Mouse (Mus musculus): Measurements from ENCODE around the gene Clpx. TPM values are rescaled to one million over a fixed set of nuclear protein-coding genes. Genes with fewer than 3 reads are reported as not detected.
"Not testable (repeated sequence)": the region's sequence is repeated elsewhere in the genome, so short reads cannot be mapped to it uniquely, and the experiment has no call there.

Gene Clpx
- total RNA-seq, 1 experiment from 2014 or later = 38.0 TPM

DNA sequence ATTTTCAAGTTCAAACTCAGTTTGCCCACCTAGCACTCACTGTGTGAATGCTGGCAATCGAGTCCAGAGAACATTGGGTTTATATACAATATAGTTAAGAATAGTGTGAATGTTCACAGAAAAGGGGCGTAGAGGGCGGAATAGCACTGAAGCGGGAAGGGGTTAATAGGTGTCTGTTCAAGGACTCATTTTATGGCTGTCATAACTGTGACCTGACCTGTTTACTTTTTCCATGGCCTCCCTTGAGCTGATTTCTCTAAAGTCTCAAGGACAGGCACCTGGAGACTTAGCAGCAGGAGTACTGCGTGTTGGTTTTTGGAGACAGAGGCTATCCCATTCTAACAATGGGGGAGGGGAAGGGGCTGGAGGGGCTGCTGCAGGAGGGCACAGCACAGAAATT lies 39.9 kb downstream of the Clpx start:
- no peak for ATAC-seq (replicated peaks; ENCODE audit: insufficient number of reproducible peaks, low FRiP score, low TSS enrichment, poor library complexity, severe bottlenecking)

- no peak for ATAC-seq (replicated peaks; ENCODE audit: insufficient number of reproducible peaks, low FRiP score, low TSS enrichment, poor library complexity, severe bottlenecking)
These were observed 45.1 kb downstream of the Clpx start for GRCm38 (mm10) chr9:65339146-65339545.

- ATAC-seq (replicated peaks; ENCODE audit: insufficient number of reproducible peaks, low FRiP score, low TSS enrichment, poor library complexity, severe bottlenecking) = no peak
These were observed 46.4 kb downstream of the Clpx start for GRCm38 (mm10) chr9:65340414-65340813.

GRCm38 (mm10) chr9:65345439-65345838 lies 51.4 kb downstream of the Clpx start:
- ATAC-seq (replicated peaks; ENCODE audit: insufficient number of reproducible peaks, low FRiP score, low TSS enrichment, poor library complexity, severe bottlenecking) = not testable (repeated sequence)

DNA sequence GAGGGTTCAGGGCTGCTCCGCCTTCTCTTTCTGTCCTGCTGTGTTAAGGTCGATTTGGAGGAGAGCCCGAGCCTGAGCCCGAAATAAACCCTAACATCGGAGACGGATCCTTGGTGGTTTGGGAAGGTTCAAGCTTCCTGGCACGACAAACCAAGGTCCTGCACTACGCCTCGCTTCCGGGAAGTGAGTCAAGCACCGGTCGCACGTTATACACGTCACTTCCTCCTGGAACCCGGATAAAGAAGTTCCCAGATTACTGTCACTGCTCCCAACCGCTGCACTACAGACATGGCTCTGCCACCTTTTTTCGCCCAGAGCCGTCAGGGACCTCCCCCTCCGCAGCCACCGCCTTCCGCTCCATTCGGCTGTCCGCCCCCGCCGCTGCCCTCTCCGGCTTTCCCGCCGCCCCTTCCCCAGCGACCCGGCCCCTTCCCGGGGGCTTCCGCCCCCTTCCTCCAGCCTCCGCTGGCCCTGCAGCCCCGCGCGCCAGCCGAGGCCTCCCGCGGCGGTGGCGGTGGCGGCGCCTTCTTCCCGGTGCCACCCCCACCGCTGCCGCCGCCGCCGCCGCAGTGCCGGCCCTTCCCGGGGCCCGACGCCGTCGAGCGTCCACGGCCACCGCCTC lies 51.9 kb downstream of the Clpx start, which contains the start of gene Pdcd7:
TSS of gene Pdcd7 (plus strand) at position 251 of the 622 bp plus-strand sequence.
- peak; percentile 99 for ATAC-seq (replicated peaks; ENCODE audit: insufficient number of reproducible peaks, low FRiP score, low TSS enrichment, poor library complexity, severe bottlenecking)

GRCm38 (mm10) chr9:65346476-65347111 lies 52.5 kb downstream of the Clpx start:
- ATAC-seq (replicated peaks; ENCODE audit: insufficient number of reproducible peaks, low FRiP score, low TSS enrichment, poor library complexity, severe bottlenecking) = peak; percentile 34

DNA sequence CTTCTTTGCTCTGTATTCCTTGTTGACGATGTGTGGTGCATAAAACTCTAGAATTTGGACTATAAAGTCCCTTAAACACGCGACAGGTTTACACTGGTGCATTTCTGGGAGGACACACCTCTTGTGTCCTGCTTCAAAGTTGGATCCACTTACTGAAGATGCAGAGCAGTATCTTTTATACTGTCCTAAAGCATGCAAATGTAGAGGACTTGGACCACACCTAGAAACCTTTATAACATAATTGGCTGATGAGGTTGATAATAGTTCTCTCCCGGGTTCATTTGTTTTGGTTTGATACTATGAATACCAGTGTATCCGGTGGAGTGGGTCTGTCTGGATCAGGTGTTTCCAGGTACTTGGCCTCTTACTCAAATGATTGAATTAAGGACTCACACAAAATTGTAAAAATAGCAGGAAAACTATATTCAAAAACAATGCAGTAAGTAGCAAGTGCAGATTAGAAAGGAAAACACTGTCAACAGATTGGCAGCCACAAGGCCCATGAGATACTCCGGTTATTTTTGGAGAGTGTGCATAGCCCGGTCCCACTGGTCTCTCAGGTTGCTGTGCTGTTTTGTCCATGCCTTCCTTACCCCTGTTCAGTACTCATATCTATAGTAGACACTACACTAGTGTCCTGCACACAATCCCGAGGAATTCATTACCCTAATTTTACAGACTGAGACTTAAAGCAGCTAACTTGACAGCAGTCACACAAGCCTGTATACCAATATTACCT lies 53.2 kb downstream of the Clpx start:
- ATAC-seq (replicated peaks; ENCODE audit: insufficient number of reproducible peaks, low FRiP score, low TSS enrichment, poor library complexity, severe bottlenecking) = no peak

- no peak for ATAC-seq (replicated peaks; ENCODE audit: insufficient number of reproducible peaks, low FRiP score, low TSS enrichment, poor library complexity, severe bottlenecking)
These were observed 59.2 kb downstream of the Clpx start for GRCm38 (mm10) chr9:65353251-65353650.

- ATAC-seq (replicated peaks; ENCODE audit: insufficient number of reproducible peaks, low FRiP score, low TSS enrichment, poor library complexity, severe bottlenecking) = no peak
These were observed 62.5 kb downstream of the Clpx start for GRCm38 (mm10) chr9:65356561-65356960.

DNA sequence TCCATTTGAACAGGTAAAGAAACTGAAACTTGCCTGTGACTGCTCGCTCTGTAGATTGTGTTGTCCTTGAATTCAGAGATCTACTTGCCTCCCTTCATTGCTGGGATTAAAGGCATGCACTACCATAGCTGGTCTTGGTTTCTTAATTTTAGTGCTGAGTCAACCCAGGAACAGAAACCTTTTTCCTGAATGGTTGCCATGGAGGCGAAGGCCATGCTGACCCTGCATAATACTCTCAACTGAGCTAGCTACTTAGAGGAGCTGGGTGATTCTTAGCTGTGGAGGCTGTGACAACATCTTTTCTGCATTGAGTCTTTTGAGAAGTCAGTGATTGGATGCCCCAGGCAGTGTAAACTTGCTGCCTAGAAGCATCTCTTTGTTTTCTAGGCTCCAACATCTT lies 62.9 kb downstream of the Clpx start:
- ATAC-seq (replicated peaks; ENCODE audit: insufficient number of reproducible peaks, low FRiP score, low TSS enrichment, poor library complexity, severe bottlenecking) = no peak

DNA sequence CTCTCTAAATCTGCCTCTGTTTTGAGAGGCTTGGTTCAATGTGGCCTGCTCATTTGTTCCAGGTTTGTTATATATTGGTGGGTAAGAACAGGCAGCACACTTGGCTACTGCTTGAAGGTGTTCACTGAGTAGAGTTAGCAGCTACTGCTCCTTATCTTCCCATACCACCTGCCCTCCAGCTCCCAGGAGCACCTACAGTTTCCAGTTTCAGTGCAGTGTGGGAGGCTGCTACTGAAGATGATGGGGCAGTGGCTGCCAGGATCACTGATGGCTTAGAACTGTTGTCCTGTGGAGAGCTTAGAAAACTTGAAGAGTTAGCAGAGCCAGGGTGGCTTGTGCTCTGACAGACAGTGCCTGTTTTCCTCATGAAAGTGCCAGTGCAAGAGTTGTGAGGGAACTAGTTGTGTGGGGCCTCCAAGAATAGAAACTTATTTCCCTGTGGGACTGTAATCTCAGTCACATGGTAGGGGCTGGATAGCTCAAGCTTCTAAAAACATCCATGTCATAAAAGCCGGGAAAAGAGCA lies 65.0 kb downstream of the Clpx start:
- ATAC-seq (replicated peaks; ENCODE audit: insufficient number of reproducible peaks, low FRiP score, low TSS enrichment, poor library complexity, severe bottlenecking) = no peak

GRCm38 (mm10) chr9:65360641-65361448 lies 66.8 kb downstream of the Clpx start, which contains the start of gene Ubap1l:
Gene Ubap1l, plus strand, starts transcription at chr9:65361041.
- ATAC-seq (replicated peaks; ENCODE audit: insufficient number of reproducible peaks, low FRiP score, low TSS enrichment, poor library complexity, severe bottlenecking) = no peak

GRCm38 (mm10) chr9:65363684-65364083 lies 69.6 kb downstream of the Clpx start:
- no peak for ATAC-seq (replicated peaks; ENCODE audit: insufficient number of reproducible peaks, low FRiP score, low TSS enrichment, poor library complexity, severe bottlenecking)

DNA sequence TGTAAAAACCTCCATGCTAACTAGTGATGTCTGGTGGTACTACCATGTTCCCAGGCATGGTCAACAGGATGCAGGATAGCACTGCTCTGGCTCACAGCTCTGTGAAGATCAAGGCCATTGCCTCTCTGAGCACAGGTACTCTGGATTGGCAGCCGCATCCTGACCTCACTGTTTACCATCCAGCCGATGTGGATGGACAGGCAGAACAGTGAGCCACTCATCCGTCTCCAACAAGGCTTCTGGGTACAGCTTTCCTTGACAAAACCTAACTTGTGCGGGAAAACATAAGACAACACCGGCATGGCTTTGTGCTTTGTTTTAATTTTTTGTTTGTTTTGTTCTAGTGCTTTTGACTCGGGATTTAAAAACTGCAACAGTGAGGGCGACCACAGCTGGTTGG lies 71.7 kb downstream of the Clpx start:
- no peak for ATAC-seq (replicated peaks; ENCODE audit: insufficient number of reproducible peaks, low FRiP score, low TSS enrichment, poor library complexity, severe bottlenecking)

GRCm38 (mm10) chr9:65371756-65372155 lies 77.7 kb downstream of the Clpx start:
- ATAC-seq (replicated peaks; ENCODE audit: insufficient number of reproducible peaks, low FRiP score, low TSS enrichment, poor library complexity, severe bottlenecking) = no peak

DNA sequence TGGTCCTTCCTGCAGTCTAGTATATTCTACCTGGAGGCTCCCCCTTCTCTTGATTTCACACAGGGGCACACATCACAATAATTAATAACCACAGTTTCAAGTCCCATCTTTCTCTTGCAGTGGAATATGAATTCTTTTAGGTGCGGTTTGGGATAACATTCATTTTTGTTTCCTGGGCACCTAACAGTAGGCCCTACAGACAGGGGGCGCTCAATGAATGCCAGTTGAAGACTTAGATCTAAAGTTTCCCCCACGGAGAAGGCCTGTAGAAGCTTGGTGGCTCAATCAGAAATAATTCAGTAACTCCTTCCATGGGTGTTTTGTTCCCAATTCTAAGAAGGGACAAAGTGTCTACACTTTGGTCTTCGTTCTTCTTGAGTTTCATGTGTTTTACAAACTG lies 78.4 kb downstream of the Clpx start:
- no peak for ATAC-seq (replicated peaks; ENCODE audit: insufficient number of reproducible peaks, low FRiP score, low TSS enrichment, poor library complexity, severe bottlenecking)

DNA sequence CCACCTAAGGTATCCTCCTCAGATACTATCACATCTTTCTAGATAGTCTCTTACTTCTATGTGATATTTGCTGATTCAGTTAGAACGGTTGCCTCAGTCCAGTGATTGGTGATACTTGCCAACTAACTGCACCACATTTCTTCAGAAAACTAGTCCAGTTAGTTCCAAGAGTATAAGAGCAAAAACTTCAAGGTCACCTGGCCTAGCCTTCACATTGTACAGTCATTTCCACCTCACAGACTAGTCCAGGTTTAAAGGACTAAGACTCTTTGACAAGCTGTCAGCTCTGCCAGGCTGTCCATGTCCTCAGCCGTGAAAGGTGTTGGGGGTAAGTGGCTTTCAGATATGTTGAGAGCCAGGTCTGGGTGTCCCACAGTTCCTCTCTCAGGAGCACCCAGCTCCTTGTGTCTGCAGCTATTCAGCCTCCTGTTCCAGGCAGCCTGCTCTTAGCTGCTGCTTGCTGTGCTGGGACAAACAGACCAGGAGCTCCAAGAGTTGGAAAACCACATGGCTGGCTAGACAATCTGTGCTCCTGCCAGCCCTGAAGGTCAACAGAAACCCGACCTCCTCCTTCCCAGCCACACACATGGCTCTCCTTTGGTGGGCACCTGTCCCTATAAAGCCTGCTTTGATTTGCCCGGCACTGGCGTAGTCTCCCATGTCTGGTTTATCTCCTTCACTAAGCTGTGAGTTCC lies 80.6 kb downstream of the Clpx start:
- no peak for ATAC-seq (replicated peaks; ENCODE audit: insufficient number of reproducible peaks, low FRiP score, low TSS enrichment, poor library complexity, severe bottlenecking)

DNA sequence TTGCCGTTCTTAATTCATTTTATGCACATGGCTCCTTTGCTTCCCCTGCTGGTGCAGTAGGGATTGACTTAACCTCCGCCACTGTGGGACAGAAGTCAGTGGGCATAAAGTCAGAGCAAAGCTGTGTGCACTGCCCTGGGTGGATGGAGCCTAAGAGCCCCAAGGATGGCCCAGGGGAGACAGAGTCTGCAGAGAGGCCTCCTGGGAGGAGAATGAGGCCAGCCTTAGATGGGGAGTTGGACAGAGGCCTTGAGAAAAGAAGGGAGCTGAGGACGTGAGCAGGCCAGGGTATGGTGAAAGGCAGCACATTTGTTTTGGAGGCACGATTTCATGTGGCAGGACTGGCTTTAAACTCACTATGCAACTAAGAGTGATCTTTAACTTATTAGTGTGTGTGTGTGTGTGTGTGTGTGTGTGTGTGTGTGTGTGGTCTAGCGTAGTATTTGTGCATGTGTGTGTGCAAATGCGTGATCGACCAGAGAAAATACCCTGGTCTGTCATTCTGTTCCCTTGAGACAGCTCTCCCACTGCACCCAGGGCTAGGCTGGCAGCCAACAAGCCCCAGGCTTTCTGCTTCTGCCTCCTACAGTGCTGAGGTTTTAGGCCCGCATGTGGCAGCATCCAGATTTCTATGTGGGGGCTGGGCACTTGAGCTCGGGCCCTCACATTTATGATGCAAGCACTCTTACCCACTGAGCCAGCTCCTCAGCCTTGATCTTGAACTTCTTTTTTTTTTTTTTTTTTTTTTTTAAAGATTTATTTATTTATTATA lies 81.3 kb downstream of the Clpx start:
- no peak for ATAC-seq (replicated peaks; ENCODE audit: insufficient number of reproducible peaks, low FRiP score, low TSS enrichment, poor library complexity, severe bottlenecking)

All from monocyte, adult 5-6 weeks (primary cell).